Mouse (Mus musculus) E14TG2a.4 (cell line): ENCODE results near the gene Zfhx3.

Source experiments
- CTCF ChIP-seq: conservative IDR thresholded peaks from 2 replicates; pipeline ENCODE4 v1.5.1; 2014; ENCODE audit warnings: low read length
- NANOG ChIP-seq: IDR thresholded peaks from 2 replicates; pipeline ENCODE4 v1.6.1; 2014; ENCODE audit warnings: borderline replicate concordance, low read length, mixed read lengths
- POU5F1 ChIP-seq: IDR thresholded peaks from 2 replicates; pipeline ENCODE4 v1.6.1; 2014; ENCODE audit warnings: low read length, borderline replicate concordance

DNA sequence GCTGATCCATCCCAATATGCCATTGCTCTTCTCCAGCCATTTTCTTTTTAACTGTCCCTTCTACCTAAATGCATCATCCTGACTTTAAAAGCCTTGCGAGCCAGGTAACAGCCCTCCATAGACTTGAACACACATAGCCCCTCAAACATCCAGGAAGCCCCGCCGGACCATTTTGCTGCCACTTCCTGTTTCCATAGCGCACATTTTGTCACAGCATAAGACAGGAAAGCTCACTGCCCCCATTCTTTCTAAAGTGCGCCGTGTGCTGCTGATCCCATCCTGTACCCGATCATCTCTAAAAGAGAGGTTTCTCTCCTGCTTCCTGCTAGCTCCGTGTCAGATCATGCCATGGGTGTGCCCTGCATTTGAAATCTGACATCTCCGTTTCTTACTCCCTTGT lies 459.7 kb downstream of the Zfhx3 start:
- TF ChIP-seq CTCF (no peak), POU5F1 (no peak), NANOG (no peak)
